Mouse (Mus musculus): ENCODE measurements around the gene Ctla4. TPM values are rescaled to one million over a fixed set of nuclear protein-coding genes. Genes with fewer than 3 reads are reported as not detected.

Ctla4 gene
- polyA plus RNA-seq, 1 experiment from 2014 or later, result not detected

- no peak for ATAC-seq (ENCODE audit: insufficient number of reproducible peaks, insufficient read depth, low FRiP score, low read depth)
- H3K9ac ChIP-seq (ENCODE audit: low read length), result no peak overlapping the region
- H3K27me3 ChIP-seq (ENCODE audit: control insufficient read depth, insufficient read depth, low read length), result no peaks in the 10 kb centered on the region
- no peaks in the 10 kb centered on the region for H3K9me3 ChIP-seq (ENCODE audit: control insufficient read depth, low read length)
- WGBS, result 41% methylated on average over 5 of the region's 5 CpGs
- no peak overlapping the region for H3K4me2 ChIP-seq (ENCODE audit: low read length)
- H3K4me1 ChIP-seq (ENCODE audit: control insufficient read depth in 2 of 2, insufficient read depth in 2 of 2, low read length in 2 of 2), result peaks cover 8 to 10% of the 10 kb centered on the region in 2 experiments; a peak in 2 of 4 replicates
- no peak overlapping the region for H3K4me3 ChIP-seq (ENCODE audit: control insufficient read depth in 1 of 2, insufficient read depth in 1 of 2, low read depth in 1 of 2, low read length in 2 of 2)
- no peaks in the 10 kb centered on the region for H3K36me3 ChIP-seq (ENCODE audit: control insufficient read depth, insufficient read depth, low read length)
- no peak overlapping the region for H3K27ac ChIP-seq (replicated peaks in 1 of 2; ENCODE audit: control insufficient read depth in 1 of 2, insufficient read depth in 1 of 2, low read depth in 2 of 2, low read length in 2 of 2)
Observed at GRCm38 (mm10) chr1:60866043-60866442, 20.8 kb upstream of the Ctla4 start.

- H3K4me2 ChIP-seq (ENCODE audit: low read length), result no peak overlapping the region
- no peaks in the 10 kb centered on the region for H3K9me3 ChIP-seq (ENCODE audit: control insufficient read depth, low read length)
- 77% methylated on average over 17 of the region's 17 CpGs for WGBS
- no peaks in the 10 kb centered on the region for H3K36me3 ChIP-seq (ENCODE audit: control insufficient read depth, insufficient read depth, low read length)
- peaks cover 2 to 3% of the 10 kb centered on the region in 2 experiments; a peak in 1 of 4 replicates for H3K4me1 ChIP-seq (ENCODE audit: control insufficient read depth in 2 of 2, insufficient read depth in 2 of 2, low read length in 2 of 2)
- H3K27me3 ChIP-seq (ENCODE audit: control insufficient read depth, insufficient read depth, low read length), result no peaks in the 10 kb centered on the region
- ATAC-seq (ENCODE audit: insufficient number of reproducible peaks, insufficient read depth, low FRiP score, low read depth), result no peak
- H3K27ac ChIP-seq (replicated peaks in 1 of 2; ENCODE audit: control insufficient read depth in 1 of 2, insufficient read depth in 1 of 2, low read depth in 2 of 2, low read length in 2 of 2), result no peak overlapping the region
- H3K9ac ChIP-seq (ENCODE audit: low read length), result no peak overlapping the region
- no peak overlapping the region for H3K4me3 ChIP-seq (ENCODE audit: control insufficient read depth in 1 of 2, insufficient read depth in 1 of 2, low read depth in 1 of 2, low read length in 2 of 2)
Observed at GRCm38 (mm10) chr1:60868333-60869277, 18.2 kb upstream of the Ctla4 start.

GRCm38 (mm10) chr1:60875267-60875666, 11.5 kb upstream of the Ctla4 start:
- no peak for ATAC-seq (ENCODE audit: insufficient number of reproducible peaks, insufficient read depth, low FRiP score, low read depth)
- Histone ChIP-seq H3K9ac (ENCODE audit: low read length) (no peak overlapping the region), H3K27me3 (ENCODE audit: control insufficient read depth, insufficient read depth, low read length) (no peaks in the 10 kb centered on the region), H3K27ac (replicated peaks in 1 of 2; ENCODE audit: control insufficient read depth in 1 of 2, insufficient read depth in 1 of 2, low read depth in 2 of 2, low read length in 2 of 2) (no peak overlapping the region), H3K4me3 (ENCODE audit: control insufficient read depth in 1 of 2, insufficient read depth in 1 of 2, low read depth in 1 of 2, low read length in 2 of 2) (no peak overlapping the region), H3K9me3 (ENCODE audit: control insufficient read depth, low read length) (no peaks in the 10 kb centered on the region), H3K36me3 (ENCODE audit: control insufficient read depth, insufficient read depth, low read length) (no peaks in the 10 kb centered on the region), H3K4me2 (ENCODE audit: low read length) (no peak overlapping the region), H3K4me1 (ENCODE audit: control insufficient read depth in 2 of 2, insufficient read depth in 2 of 2, low read length in 2 of 2) (peaks cover 0 to 2% of the 10 kb centered on the region in 2 experiments; a peak in 1 of 4 replicates)
- WGBS, result 56% methylated on average over 3 of the region's 3 CpGs

- no peak overlapping the region for H3K27ac ChIP-seq (replicated peaks in 1 of 2; ENCODE audit: control insufficient read depth in 1 of 2, insufficient read depth in 1 of 2, low read depth in 2 of 2, low read length in 2 of 2)
- no peaks in the 10 kb centered on the region for H3K9me3 ChIP-seq (ENCODE audit: control insufficient read depth, low read length)
Observed at GRCm38 (mm10) chr1:60880116-60880867, 6.5 kb upstream of the Ctla4 start.

GRCm38 (mm10) chr1:60882792-60883191, 4.0 kb upstream of the Ctla4 start:
- H3K9ac ChIP-seq (ENCODE audit: low read length), result no peak overlapping the region
- ATAC-seq (ENCODE audit: insufficient number of reproducible peaks, insufficient read depth, low FRiP score, low read depth), result no peak
- WGBS, result 66% methylated on average over 2 of the region's 2 CpGs
- H3K9me3 ChIP-seq (ENCODE audit: control insufficient read depth, low read length), result no peaks in the 10 kb centered on the region
- H3K4me1 ChIP-seq (ENCODE audit: control insufficient read depth in 2 of 2, insufficient read depth in 2 of 2, low read length in 2 of 2), result no peaks in the 10 kb centered on the region
- no peak overlapping the region for H3K27ac ChIP-seq (replicated peaks in 1 of 2; ENCODE audit: control insufficient read depth in 1 of 2, insufficient read depth in 1 of 2, low read depth in 2 of 2, low read length in 2 of 2)
- no peak overlapping the region for H3K4me3 ChIP-seq (ENCODE audit: control insufficient read depth in 1 of 2, insufficient read depth in 1 of 2, low read depth in 1 of 2, low read length in 2 of 2)
- no peak overlapping the region for H3K4me2 ChIP-seq (ENCODE audit: low read length)
- H3K36me3 ChIP-seq (ENCODE audit: control insufficient read depth, insufficient read depth, low read length), result no peaks in the 10 kb centered on the region
- no peaks in the 10 kb centered on the region for H3K27me3 ChIP-seq (ENCODE audit: control insufficient read depth, insufficient read depth, low read length)

More at GRCm38 (mm10) chr1:60880116-60880867, 6.5 kb upstream of the Ctla4 start:
- H3K27me3 ChIP-seq (ENCODE audit: control insufficient read depth, insufficient read depth, low read length), result no peaks in the 10 kb centered on the region
- no peak for ATAC-seq (ENCODE audit: insufficient number of reproducible peaks, insufficient read depth, low FRiP score, low read depth)
- no peaks in the 10 kb centered on the region for H3K4me1 ChIP-seq (ENCODE audit: control insufficient read depth in 2 of 2, insufficient read depth in 2 of 2, low read length in 2 of 2)
- no peak overlapping the region for H3K4me2 ChIP-seq (ENCODE audit: low read length)
- no peaks in the 10 kb centered on the region for H3K36me3 ChIP-seq (ENCODE audit: control insufficient read depth, insufficient read depth, low read length)
- no peak overlapping the region for H3K9ac ChIP-seq (ENCODE audit: low read length)
- H3K4me3 ChIP-seq (ENCODE audit: control insufficient read depth in 1 of 2, insufficient read depth in 1 of 2, low read depth in 1 of 2, low read length in 2 of 2), result no peak overlapping the region
- 74% methylated on average over 10 of the region's 10 CpGs for WGBS

- Histone ChIP-seq H3K4me3 (ENCODE audit: control insufficient read depth in 1 of 2, insufficient read depth in 1 of 2, low read depth in 1 of 2, low read length in 2 of 2) (no peak overlapping the region), H3K4me2 (ENCODE audit: low read length) (no peak overlapping the region), H3K4me1 (ENCODE audit: control insufficient read depth in 2 of 2, insufficient read depth in 2 of 2, low read length in 2 of 2) (no peaks in the 10 kb centered on the region), H3K9me3 (ENCODE audit: control insufficient read depth, low read length) (no peaks in the 10 kb centered on the region), H3K27me3 (ENCODE audit: control insufficient read depth, insufficient read depth, low read length) (no peaks in the 10 kb centered on the region), H3K27ac (replicated peaks in 1 of 2; ENCODE audit: control insufficient read depth in 1 of 2, insufficient read depth in 1 of 2, low read depth in 2 of 2, low read length in 2 of 2) (no peak overlapping the region), H3K36me3 (ENCODE audit: control insufficient read depth, insufficient read depth, low read length) (no peaks in the 10 kb centered on the region), H3K9ac (ENCODE audit: low read length) (no peak overlapping the region)
- 57% methylated on average over 2 of the region's 2 CpGs for WGBS
- ATAC-seq (ENCODE audit: insufficient number of reproducible peaks, insufficient read depth, low FRiP score, low read depth), result no peak
Observed at GRCm38 (mm10) chr1:60883279-60883678, 3.5 kb upstream of the Ctla4 start.

- H3K4me1 ChIP-seq (ENCODE audit: control insufficient read depth in 2 of 2, insufficient read depth in 2 of 2, low read length in 2 of 2), result no peaks in the 10 kb centered on the region
- H3K9ac ChIP-seq (ENCODE audit: low read length), result no peak overlapping the region
- no peak overlapping the region for H3K4me2 ChIP-seq (ENCODE audit: low read length)
- H3K4me3 ChIP-seq (ENCODE audit: control insufficient read depth in 1 of 2, insufficient read depth in 1 of 2, low read depth in 1 of 2, low read length in 2 of 2), result no peak overlapping the region
- no peaks in the 10 kb centered on the region for H3K27me3 ChIP-seq (ENCODE audit: control insufficient read depth, insufficient read depth, low read length)
- H3K27ac ChIP-seq (replicated peaks in 1 of 2; ENCODE audit: control insufficient read depth in 1 of 2, insufficient read depth in 1 of 2, low read depth in 2 of 2, low read length in 2 of 2), result no peak overlapping the region
- no peaks in the 10 kb centered on the region for H3K36me3 ChIP-seq (ENCODE audit: control insufficient read depth, insufficient read depth, low read length)
- 57% methylated on average over 1 of the region's 1 CpGs for WGBS
- no peak for ATAC-seq (ENCODE audit: insufficient number of reproducible peaks, insufficient read depth, low FRiP score, low read depth)
- no peaks in the 10 kb centered on the region for H3K9me3 ChIP-seq (ENCODE audit: control insufficient read depth, low read length)
Observed at GRCm38 (mm10) chr1:60884611-60885010, 2.2 kb upstream of the Ctla4 start.
